Mouse (Mus musculus) adrenal gland, adult 18-20 months (tissue): ENCODE results near the gene Rbpj. TPM values are rescaled to one million over a fixed set of nuclear protein-coding genes. Genes with fewer than 3 reads are reported as not detected.
"Not testable (repeated sequence)": the region's sequence is repeated elsewhere in the genome, so short reads cannot be mapped to it uniquely, and the experiment has no call there.

Source experiments
- DNase-seq, 2 experiments: peaks; one replicate each; pipeline ENCODE4 v3.0.0; 2021 to 2022; ENCODE audit warnings: low spot score in 2 of 2
- total RNA-seq, 2 experiments: library from RNA; stranded (reverse); gene quantifications; 1 replicate in 1 of 2; 2 replicates in 1 of 2; pipeline ENCODE4 v1.2.3; 2021

Gene Rbpj
- total RNA-seq, 2 experiments from 2014 or later = 28.2 to 31.3 TPM

DNA sequence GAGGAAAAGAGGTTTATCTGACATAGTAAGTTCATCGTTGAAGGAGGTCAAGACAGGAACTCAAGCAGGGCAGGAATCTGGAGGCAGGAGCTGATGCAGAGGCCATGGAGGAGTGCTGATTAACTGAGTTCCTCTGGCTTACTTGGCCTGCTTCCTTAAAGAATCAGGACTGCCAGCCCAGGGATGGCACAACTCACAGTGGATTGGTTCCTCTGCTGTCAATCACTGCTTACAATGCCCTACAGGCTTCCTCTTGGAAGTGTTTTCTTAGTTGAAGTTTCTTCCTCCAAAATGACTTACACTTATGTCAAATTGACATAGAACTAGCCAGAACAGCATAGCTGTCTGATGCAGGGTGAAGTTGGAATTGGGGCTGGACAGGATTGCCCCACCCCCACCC lies 196.5 kb downstream of the Rbpj start:
- no peak for DNase-seq

- no peak for DNase-seq
Observed at GRCm38 (mm10) chr5:53663665-53664064, 197.7 kb downstream of the Rbpj start.

- DNase-seq = no peak
Observed at GRCm38 (mm10) chr5:53668021-53668420, 202.1 kb downstream of the Rbpj start.

DNA sequence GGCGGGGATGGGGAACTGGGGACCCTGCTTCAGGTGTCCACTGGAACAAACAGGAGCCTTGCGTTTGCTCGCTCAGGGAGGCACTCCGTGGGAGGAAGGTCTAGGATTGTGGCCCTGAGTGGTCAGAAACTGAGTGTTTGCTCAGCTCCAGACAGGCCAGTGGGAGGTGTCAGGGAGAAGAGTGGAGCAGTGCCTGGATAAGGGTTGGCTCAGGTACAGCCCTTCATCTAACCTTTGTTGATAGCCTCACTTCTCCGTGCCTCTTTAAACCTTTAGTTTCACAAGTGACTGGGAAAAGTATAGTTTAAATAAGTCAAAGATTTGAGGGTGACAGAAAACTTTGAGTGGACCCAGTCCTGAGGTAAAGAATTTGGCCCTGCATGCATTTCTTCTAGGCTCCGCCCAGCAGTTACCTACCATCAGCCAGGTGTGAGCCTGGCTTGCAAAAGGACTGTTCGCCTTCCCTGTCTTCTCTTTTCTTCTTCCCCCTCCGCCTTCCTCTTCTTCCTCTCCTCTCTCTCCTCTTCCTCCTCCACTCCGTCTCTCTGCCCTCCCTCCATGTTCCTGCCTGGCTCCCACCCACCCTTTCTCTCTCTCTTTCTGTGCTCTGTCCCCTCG lies 204.5 kb downstream of the Rbpj start:
- no peak for DNase-seq

DNA sequence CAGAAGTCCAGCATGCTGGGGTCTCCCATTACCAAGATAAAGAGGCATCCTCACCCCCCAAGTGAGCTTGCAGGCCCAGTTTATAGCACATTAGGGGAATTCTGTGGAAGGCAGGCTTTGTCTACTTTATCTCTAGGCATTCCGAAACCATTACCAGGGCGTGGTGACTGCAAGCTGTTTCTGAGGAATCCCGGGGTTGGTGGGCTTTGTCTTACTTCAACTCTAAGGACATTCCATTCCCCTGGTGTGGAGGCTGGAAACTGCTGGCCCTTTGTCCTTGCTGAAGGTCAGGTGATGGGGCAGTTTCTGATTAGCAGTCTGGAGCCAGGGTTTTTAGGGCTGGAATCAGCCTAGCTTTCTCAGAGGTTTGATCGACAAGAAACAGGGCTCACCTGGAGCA lies 205.6 kb downstream of the Rbpj start:
- DNase-seq = no peak

- DNase-seq = peak; percentile 57 to 63
Observed at GRCm38 (mm10) chr5:53672352-53672751, 206.4 kb downstream of the Rbpj start.

DNA sequence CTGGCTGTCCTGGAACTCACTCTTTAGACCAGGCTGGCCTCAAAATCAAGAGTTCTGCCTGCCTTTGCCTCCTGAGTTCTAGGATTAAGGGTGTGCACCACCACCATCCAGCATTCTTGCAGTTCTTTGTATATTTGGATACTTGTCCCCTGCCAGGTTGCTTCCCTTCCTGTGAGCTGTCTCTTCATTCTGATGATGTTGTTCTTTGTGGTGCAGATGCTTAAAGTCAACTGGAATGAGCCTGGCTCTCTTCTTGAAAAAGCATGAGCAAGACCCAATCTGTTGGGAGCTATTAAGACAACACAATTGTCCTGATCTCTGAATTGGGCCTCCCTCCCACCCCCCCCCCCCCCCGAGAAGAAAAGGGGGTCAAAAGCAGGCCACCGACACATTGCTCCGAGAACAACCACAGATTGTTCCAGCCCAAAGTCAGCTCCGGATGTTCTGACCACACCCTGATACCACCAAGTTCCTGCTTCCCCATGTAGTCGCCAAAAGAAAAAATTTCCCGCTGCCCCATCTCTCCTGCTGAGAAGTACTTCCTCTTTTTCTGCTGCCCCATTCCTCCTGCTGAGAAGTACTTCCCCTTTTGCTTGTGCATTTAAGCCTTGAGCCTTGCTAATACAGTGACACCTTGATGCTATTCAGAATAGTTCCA lies 207.7 kb downstream of the Rbpj start:
- not testable (repeated sequence) for DNase-seq

DNA sequence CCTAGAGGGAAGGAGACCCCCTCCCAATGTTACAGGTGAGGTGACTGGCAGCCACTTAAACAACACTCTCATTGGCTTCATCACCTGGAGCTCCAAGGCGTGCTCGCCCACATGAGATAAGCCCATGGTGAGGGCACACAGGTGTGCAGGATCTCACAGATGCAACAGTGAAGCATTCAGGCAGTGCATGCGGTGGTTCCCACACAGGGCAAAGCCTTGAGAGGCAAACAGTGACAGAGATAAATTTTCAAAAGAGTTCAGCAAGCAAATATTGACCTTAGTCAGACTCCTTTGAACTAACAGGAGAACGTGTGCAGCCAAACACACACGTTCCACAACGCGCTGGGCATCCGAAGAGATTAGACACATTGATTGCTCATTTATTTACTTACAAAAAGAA lies 210.7 kb downstream of the Rbpj start:
- no peak for DNase-seq

DNA sequence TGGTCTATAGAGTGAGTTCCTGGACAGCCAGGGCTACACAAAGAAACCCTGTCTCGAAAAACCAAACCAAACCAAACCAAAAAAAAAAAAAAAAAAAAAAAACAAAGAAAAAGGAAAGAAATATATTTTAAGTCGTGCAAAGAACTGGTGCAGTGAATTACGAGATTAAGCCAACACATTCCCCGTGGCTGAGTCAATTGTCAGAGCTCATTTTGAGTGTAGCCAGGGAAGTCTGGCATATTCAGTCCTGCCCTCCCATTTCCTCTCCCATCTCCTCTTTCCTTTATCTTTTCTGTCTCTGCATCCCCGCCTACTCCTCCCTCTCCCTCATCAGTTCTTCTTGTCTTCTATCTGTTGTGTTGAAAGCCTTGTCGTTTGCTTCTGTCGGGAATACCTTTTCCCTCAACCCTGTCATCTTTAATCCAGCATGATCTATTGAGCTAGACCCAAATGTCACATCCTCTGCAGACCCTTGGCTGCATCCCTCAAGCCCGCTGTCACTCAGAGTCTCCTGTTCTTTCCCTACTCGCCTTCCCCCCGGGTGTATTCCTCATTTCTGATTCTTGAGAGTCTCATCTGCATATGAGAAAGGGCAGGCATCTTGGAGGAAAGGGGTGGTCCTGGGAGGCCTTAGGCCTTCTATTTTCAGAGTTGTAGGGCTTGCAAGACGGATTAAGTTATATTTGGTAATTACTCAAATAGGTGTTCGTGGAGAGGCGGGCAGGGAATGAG lies 212.2 kb downstream of the Rbpj start:
- no peak for DNase-seq

GRCm38 (mm10) chr5:53679651-53680050 lies 213.7 kb downstream of the Rbpj start:
- no peak for DNase-seq

DNA sequence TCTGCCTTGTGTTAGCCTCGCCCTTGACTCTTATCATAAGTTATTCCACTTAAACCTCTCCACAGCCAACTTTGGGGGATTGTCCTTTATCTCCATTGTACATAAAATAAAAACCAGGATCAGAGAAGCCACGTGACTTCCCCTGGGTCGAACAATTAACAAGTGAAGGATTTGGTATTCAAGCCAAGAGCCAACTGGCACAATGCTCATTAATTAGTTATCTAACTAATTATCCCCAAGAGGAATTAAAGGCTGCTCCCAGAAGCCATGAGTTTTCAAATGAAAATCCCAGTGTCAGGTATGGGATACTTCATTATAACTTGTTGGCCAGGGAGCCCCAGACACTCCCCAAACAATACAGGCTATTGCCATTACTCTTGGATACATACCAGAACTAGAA lies 218.0 kb downstream of the Rbpj start:
- DNase-seq = no peak

DNA sequence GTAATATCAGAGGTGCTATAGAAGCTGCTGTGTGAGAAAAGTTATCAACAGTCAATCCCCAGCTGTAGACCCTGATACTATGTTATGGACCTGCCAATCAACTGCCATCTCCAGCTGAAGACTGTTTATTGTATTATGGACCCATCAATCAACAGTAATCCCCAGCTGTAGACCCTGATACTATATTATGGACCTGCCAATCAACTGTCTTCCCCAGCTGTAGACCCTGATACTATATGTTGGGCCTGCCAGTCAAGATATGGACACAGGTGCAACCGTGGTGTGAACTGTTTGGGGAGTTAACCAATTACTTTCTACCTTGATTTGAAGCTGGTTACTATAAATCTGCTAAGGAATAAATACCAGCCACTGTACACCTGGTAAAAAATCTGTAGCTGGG lies 218.5 kb downstream of the Rbpj start:
- DNase-seq = no peak

GRCm38 (mm10) chr5:53685623-53686022 lies 219.7 kb downstream of the Rbpj start:
- DNase-seq = no peak

GRCm38 (mm10) chr5:53686379-53686778 lies 220.4 kb downstream of the Rbpj start:
- peak in 1 of 2 experiments; percentile 5 for DNase-seq

GRCm38 (mm10) chr5:53688326-53688725 lies 222.4 kb downstream of the Rbpj start:
- no peak for DNase-seq

GRCm38 (mm10) chr5:53691577-53691976 lies 225.6 kb downstream of the Rbpj start:
- no peak for DNase-seq

DNA sequence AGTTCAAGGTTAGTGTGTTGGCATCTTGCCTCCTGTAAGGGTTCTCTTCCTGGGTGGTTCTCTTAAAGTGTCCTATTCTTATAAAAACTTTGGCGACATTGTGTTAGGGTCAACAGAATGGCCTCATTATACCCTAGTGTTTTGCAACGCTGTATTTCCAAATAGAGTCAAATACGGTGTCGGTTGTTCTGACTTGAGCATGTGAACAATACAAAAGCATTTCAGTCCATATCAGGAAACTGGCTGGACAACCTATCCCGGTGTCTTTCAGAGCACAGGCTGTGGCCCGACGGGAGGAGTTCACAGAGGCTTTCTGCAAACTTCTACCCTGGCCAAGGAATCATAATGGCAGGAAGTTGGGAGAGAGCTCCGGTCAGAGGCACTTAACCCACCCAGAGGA lies 226.1 kb downstream of the Rbpj start:
- no peak for DNase-seq

- DNase-seq = no peak
Observed at GRCm38 (mm10) chr5:53692662-53693061, 226.7 kb downstream of the Rbpj start.

DNA sequence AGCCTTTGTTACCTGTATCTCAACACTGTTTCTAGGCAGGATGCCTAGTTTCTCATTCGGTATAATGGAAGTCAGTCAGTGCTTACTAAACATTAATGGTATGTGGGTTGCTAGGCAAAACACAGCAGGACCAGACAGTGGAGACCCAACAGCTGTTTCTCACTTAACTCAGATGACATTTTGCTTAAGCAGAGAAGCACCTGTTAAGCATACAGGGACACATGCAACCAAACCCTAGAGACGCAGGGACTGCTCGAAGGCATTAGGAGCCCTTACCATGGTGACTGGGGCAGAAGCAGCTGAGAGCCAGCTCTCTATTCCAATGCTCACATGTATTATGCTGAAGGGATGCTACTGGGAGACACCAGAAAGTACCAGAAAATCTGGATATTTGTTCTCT lies 230.7 kb downstream of the Rbpj start:
- no peak for DNase-seq

- DNase-seq = no peak
Observed at GRCm38 (mm10) chr5:53697794-53698193, 231.8 kb downstream of the Rbpj start.

- DNase-seq = no peak
Observed at GRCm38 (mm10) chr5:53702686-53703085, 236.7 kb downstream of the Rbpj start.
